Mouse (Mus musculus) c-Kit-positive CD71-positive TER-119-negative erythroid progenitor cells, embryonic 14.5 days (primary cell): ENCODE results near the gene Dync1li2.

Experiments
- DNase-seq: peaks from one replicate; pipeline ENCODE4 v3.0.0-alpha.2; 2013; ENCODE audit warnings: low read depth

Dync1li2 gene

GRCm38 (mm10) chr8:104380961-104381411 is 61.9 kb downstream of the Dync1li2 start:
- no peak for DNase-seq

GRCm38 (mm10) chr8:104380269-104380668 is 62.6 kb downstream of the Dync1li2 start:
- no peak for DNase-seq

- no peak for DNase-seq
Observed at GRCm38 (mm10) chr8:104379301-104379836, 63.5 kb downstream of the Dync1li2 start.

GRCm38 (mm10) chr8:104376669-104377068 is 66.2 kb downstream of the Dync1li2 start:
- DNase-seq = no peak

GRCm38 (mm10) chr8:104375959-104376358 is 66.9 kb downstream of the Dync1li2 start:
- DNase-seq = no peak

- DNase-seq = no peak
Observed at GRCm38 (mm10) chr8:104374864-104375846, 67.7 kb downstream of the Dync1li2 start.

GRCm38 (mm10) chr8:104374269-104374668 is 68.6 kb downstream of the Dync1li2 start:
- no peak for DNase-seq

GRCm38 (mm10) chr8:104373779-104374178 is 69.1 kb downstream of the Dync1li2 start:
- no peak for DNase-seq

GRCm38 (mm10) chr8:104371121-104371520 is 71.7 kb downstream of the Dync1li2 start:
- no peak for DNase-seq

GRCm38 (mm10) chr8:104370071-104370470 is 72.8 kb downstream of the Dync1li2 start:
- no peak for DNase-seq

GRCm38 (mm10) chr8:104369591-104369990 is 73.3 kb downstream of the Dync1li2 start:
- no peak for DNase-seq
